Mouse (Mus musculus) yolk sac, embryonic 10.5 days (tissue): Measurements from ENCODE around the gene Elac2.
A peak's percentile ranks its signal among the peaks of the same experiment; 100 is the strongest.

Experiments
- DNase-seq: peaks from one replicate; pipeline ENCODE4 v3.0.0-alpha.2; 2017; ENCODE audit warnings: low spot score

Gene Elac2

GRCm38 (mm10) chr11:65022771-65023170 is 43.9 kb downstream of the Elac2 start:
- no peak for DNase-seq

DNA sequence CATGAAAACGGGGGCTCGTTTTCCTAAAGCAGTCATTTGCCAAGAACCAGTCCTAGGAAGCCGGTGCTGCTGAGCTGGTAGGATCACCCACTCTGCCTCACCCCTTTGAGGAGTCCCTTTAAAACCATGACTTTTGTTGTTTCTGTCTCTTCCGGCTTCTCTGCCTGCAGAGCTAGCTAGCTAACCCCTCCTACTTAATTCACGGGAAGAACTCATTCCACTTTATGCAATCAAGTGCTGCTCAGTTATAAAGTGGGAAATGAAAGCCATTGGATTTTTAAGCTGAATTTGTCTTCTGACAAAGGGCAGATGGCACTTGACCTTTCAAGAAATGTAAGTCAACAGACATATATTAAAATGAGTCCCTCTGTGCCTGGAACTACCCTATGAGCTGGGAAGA is 49.2 kb downstream of the Elac2 start:
- no peak for DNase-seq

DNA sequence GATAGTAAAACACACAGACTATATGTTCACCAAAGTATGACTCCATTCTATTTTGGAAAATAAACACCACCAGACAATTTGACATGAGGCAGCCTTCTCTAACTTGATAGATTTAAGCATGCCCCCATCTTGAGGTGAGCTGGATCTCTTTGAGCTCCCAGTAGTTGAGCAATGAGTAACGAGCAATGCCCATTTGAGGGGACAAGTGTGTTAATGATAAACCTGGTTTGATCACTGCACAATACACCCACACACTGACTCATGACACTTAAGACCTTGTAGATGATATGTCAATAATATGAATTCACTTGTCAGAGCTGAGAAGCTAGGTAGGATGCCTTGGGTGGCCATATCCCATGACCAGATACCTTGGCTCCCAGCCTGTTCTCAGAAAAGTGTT is 51.4 kb downstream of the Elac2 start:
- no peak for DNase-seq

DNA sequence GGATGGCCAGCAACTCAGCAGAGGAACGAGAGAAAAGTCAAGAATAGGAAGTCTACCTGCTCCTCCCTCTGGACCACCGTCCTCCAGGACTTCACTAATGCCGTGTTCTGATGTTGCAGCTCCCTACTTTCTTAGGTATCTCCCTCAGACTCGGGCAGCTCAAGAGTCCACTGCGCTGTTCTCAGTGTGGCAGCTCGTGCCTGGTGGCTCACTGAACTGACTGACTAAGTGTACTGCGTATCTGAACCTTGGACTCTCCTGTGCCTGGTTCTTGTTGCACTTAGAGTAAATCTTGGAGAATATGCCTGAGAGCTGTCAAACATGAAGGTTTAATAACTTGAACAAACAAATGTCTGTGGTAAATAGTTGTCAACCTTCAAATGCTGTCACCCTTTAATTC is 53.4 kb downstream of the Elac2 start:
- DNase-seq: peak; percentile 26

- DNase-seq: no peak
Measured at GRCm38 (mm10) chr11:65038996-65039395, 60.2 kb downstream of the Elac2 start.

DNA sequence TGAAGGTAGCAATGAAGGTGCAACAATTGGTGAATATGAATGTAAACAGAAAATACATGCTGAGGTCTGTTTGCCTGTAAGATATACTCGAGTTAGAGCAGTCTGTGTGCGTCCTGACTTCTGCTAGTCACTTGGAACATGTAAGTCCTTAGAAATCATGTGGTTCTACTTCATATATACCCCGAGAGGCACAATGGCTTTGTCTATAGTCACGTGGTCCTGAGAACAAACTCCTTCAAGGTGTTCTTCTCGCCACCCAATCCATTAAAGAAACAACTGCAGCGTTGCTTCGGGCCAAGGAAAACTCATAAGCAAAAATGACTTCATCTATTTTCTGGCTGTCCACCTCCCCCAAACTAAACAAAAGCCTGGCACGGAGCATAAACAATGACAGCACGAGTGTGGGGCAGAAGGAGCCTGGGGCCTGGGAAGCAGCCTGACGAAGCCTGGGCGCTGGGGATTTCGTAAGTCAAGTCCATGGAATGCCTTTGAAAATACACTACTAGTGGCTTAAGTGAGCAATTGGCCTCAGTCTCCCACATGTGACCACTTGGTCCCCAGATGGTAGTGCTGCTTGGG is 60.8 kb downstream of the Elac2 start:
- no peak for DNase-seq

DNA sequence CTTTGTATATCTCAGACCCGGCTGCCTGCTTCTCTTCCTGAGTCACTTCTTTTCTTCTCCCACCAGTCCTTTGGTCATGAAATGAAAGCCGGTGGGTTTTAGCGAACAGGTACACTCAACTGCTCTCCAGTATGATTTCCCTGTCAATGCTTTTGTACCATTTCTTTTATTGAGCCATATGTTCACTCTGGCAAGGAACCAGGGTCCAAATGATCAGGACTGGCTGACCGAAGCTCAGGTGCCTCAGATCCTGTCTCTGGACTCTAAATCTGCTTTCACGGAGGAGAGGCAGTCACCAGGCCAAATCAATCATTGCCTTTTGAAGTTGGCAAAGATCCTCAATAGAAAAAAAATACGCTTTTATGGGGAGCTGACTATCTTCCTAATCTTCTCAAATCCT is 61.7 kb downstream of the Elac2 start:
- DNase-seq: no peak

GRCm38 (mm10) chr11:65049090-65049489 is 70.3 kb downstream of the Elac2 start:
- no peak for DNase-seq

- DNase-seq: no peak
Measured at GRCm38 (mm10) chr11:65050819-65051218, 72.0 kb downstream of the Elac2 start.
